Mouse (Mus musculus): ENCODE data around the gene Ftl1.

DNA sequence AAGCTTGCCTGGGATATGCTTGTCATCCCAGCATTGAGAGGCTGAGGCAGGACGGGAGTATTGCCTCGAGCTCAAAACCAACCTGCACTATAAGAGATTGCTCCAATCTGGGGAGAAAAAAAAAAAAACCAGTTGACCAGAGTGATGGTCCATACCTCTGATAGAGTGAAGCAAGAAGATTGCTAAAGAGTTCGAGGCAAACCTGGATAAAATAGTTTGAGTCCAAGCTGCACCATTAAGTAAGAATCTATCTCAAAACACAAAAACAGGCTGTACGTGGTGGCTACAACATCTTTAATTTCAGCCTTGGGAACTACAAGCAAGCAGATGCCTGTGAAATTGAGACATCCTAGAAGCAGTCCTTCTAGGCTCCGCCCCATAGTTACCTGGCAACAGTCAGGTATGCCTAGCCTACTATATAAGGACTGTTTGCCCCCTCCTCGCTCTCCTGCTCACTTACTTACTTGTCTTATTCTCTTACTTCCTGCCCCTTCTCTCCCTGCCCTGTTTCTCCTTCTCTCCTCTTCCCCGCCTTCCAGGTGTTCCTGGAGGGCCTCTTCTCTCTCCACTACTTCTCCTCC lies 7.5 kb upstream of the Ftl1 start:
- TF ChIP-seq USF1 (IDR thresholded peaks at IDR 0.05; ENCODE audit: low read depth) (no peak), E2F4 (IDR thresholded peaks at IDR 0.05; ENCODE audit: insufficient read depth) (no peak), MYOG (IDR thresholded peaks at IDR 0.05; ENCODE audit: control insufficient read depth in 1 of 3, insufficient read depth in 1 of 3, insufficient read length in 2 of 3, low read depth in 2 of 3) (no peak), POLR2A (IDR thresholded peaks at IDR 0.05; ENCODE audit: insufficient read length, low read depth) (no peak), POLR2AphosphoS2 (IDR thresholded peaks at IDR 0.05; ENCODE audit: insufficient read length, low read depth) (no peak), MAX (IDR thresholded peaks at IDR 0.05; ENCODE audit: low read depth) (no peak), CEBPB (IDR thresholded peaks at IDR 0.05; ENCODE audit: insufficient read depth, poor library complexity, severe bottlenecking) (no peak)

Data from myocyte (in vitro differentiated cells).